Mouse (Mus musculus): ENCODE measurements around the gene Hist1h2ac. TPM values are rescaled to one million over a fixed set of nuclear protein-coding genes. Genes with fewer than 3 reads are reported as not detected.
A peak's percentile ranks its signal among the peaks of the same experiment; 100 is the strongest.

The Hist1h2ac gene
- polyA plus RNA-seq, 1 experiment from 2014 or later: 1.3 TPM

GRCm38 (mm10) chr13:23696061-23696474 lies 12.3 kb upstream of the Hist1h2ac start:
- Histone ChIP-seq H3K27ac (ENCODE audit: low read depth, low read length) (no peak overlapping the region), H3K9me3 (ENCODE audit: control insufficient read depth, low read length) (no peaks in the 10 kb centered on the region), H3K4me3 (ENCODE audit: low read length) (no peak overlapping the region), H3K9ac (ENCODE audit: low read depth, low read length) (no peak overlapping the region), H3K4me1 (ENCODE audit: control insufficient read depth, insufficient read depth, low read length) (0 out of 2 replicates have a peak, but pooled peaks cover 6% of the 10 kb centered on the region), H3K36me3 (ENCODE audit: control insufficient read depth, insufficient read depth, low read length) (no peaks in the 10 kb centered on the region), H3K27me3 (ENCODE audit: control insufficient read depth, insufficient read depth, low read length) (no peaks in the 10 kb centered on the region), H3K4me2 (replicated peaks; ENCODE audit: low read depth, low read length) (no peak overlapping the region)
- no peak for ATAC-seq (ENCODE audit: low FRiP score, low TSS enrichment)
- 56% methylated on average over 15 of the region's 15 CpGs for WGBS

- Histone ChIP-seq H3K9ac (ENCODE audit: low read depth, low read length) (no peak within 1 kb of the TSS), H3K9me3 (ENCODE audit: control insufficient read depth, low read length) (no peaks in the 10 kb centered on the region), H3K27ac (ENCODE audit: low read depth, low read length) (no peak within 1 kb of the TSS), H3K4me1 (ENCODE audit: control insufficient read depth, insufficient read depth, low read length) (0 out of 2 replicates have a peak, but pooled peaks cover 6% of the 10 kb centered on the region), H3K4me3 (ENCODE audit: low read length) (no peak within 1 kb of the TSS), H3K36me3 (ENCODE audit: control insufficient read depth, insufficient read depth, low read length) (peaks cover 4% of the 10 kb centered on the region; the same call in 1 of the 2 replicates), H3K27me3 (ENCODE audit: control insufficient read depth, insufficient read depth, low read length) (no peaks in the 10 kb centered on the region), H3K4me2 (replicated peaks; ENCODE audit: low read depth, low read length) (no peak within 1 kb of the TSS)
- ATAC-seq (ENCODE audit: low FRiP score, low TSS enrichment): no peak
- WGBS: 65% methylated on average over 11 of the region's 13 CpGs
These were observed 11.8 kb upstream of the Hist1h2ac start, which contains the start of gene Hist1h1t for GRCm38 (mm10) chr13:23695514-23695913. Hist1h1t (plus strand) TSS chr13:23695814.

GRCm38 (mm10) chr13:23694956-23695355 lies 11.2 kb upstream of the Hist1h2ac start:
- 0 out of 2 replicates have a peak, but pooled peaks cover 6% of the 10 kb centered on the region for H3K4me1 ChIP-seq (ENCODE audit: control insufficient read depth, insufficient read depth, low read length)
- H3K27ac ChIP-seq (ENCODE audit: low read depth, low read length): no peak overlapping the region
- H3K9me3 ChIP-seq (ENCODE audit: control insufficient read depth, low read length): no peaks in the 10 kb centered on the region
- H3K4me2 ChIP-seq (replicated peaks; ENCODE audit: low read depth, low read length): no peak overlapping the region
- no peak overlapping the region for H3K9ac ChIP-seq (ENCODE audit: low read depth, low read length)
- H3K27me3 ChIP-seq (ENCODE audit: control insufficient read depth, insufficient read depth, low read length): no peaks in the 10 kb centered on the region
- peaks cover 4% of the 10 kb centered on the region; the same call in 1 of the 2 replicates for H3K36me3 ChIP-seq (ENCODE audit: control insufficient read depth, insufficient read depth, low read length)
- no peak overlapping the region for H3K4me3 ChIP-seq (ENCODE audit: low read length)
- no peak for ATAC-seq (ENCODE audit: low FRiP score, low TSS enrichment)
- WGBS: 97% methylated on average over 9 of the region's 9 CpGs

DNA sequence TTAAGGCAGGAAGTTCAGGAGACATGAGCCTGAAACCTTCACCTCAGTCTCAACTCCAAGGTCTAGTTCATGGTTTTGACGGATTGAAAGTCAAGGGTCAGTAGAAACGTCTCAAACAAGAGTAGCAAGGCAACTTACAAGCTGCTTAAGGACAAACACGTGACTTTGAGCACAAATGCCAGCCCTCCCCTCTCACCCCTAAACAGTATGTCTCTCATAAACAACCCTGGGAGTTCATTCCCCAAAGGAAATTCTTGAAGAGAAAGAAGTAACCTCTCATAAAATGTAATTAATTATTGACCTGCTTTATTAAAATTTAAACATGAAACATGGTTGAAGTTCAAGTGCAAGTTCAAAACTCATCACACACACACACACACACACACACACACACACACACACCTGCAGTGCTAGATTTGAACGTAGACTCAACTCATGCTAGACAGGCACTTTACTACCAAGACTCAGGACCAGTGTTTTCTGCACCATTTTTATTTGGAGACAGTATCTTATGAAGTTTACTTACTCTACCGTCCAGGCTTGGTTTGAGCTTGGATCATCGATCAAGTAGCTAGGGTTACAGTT lies 10.2 kb upstream of the Hist1h2ac start:
- Histone ChIP-seq H3K27me3 (ENCODE audit: control insufficient read depth, insufficient read depth, low read length) (no peaks in the 10 kb centered on the region), H3K27ac (ENCODE audit: low read depth, low read length) (no peak overlapping the region), H3K4me2 (replicated peaks; ENCODE audit: low read depth, low read length) (no peak overlapping the region), H3K4me3 (ENCODE audit: low read length) (no peak overlapping the region), H3K9ac (ENCODE audit: low read depth, low read length) (no peak overlapping the region), H3K9me3 (ENCODE audit: control insufficient read depth, low read length) (no peaks in the 10 kb centered on the region), H3K36me3 (ENCODE audit: control insufficient read depth, insufficient read depth, low read length) (peaks cover 4% of the 10 kb centered on the region; the same call in 1 of the 2 replicates), H3K4me1 (ENCODE audit: control insufficient read depth, insufficient read depth, low read length) (0 out of 2 replicates have a peak, but pooled peaks cover 6% of the 10 kb centered on the region)
- ATAC-seq (ENCODE audit: low FRiP score, low TSS enrichment): no peak
- WGBS: 72% methylated on average over 6 of the region's 6 CpGs

GRCm38 (mm10) chr13:23689459-23689858 lies 5.7 kb upstream of the Hist1h2ac start:
- no peak for ATAC-seq (ENCODE audit: low FRiP score, low TSS enrichment)
- Histone ChIP-seq H3K4me2 (replicated peaks; ENCODE audit: low read depth, low read length) (no peak overlapping the region), H3K9ac (ENCODE audit: low read depth, low read length) (no peak overlapping the region), H3K4me1 (ENCODE audit: control insufficient read depth, insufficient read depth, low read length) (0 out of 2 replicates have a peak, but pooled peaks cover 3% of the 10 kb centered on the region), H3K4me3 (ENCODE audit: low read length) (no peak overlapping the region), H3K27me3 (ENCODE audit: control insufficient read depth, insufficient read depth, low read length) (no peaks in the 10 kb centered on the region), H3K36me3 (ENCODE audit: control insufficient read depth, insufficient read depth, low read length) (peaks cover 4% of the 10 kb centered on the region; the same call in 1 of the 2 replicates), H3K9me3 (ENCODE audit: control insufficient read depth, low read length) (no peaks in the 10 kb centered on the region), H3K27ac (ENCODE audit: low read depth, low read length) (no peak overlapping the region)
- 87% methylated on average over 2 of the region's 2 CpGs for WGBS

DNA sequence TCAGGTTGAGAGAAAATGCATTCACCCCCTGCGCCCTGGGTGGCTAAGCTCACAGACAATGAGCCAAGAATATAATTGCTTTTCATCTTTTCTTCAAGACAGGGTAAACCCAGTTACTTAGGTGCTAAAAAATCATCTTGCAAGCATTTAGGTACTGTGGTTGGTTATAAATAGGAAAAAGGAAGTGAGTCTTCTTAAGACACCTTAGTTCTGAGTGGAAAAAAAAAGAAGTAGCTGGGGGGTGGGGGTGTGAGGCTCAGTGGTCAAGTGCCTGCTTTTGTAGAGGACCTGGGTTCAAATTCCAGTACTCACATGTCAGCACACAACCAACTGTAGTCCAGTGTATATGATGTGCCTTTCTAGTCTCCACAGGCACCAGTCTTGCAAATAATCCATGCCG lies 5.2 kb upstream of the Hist1h2ac start:
- no peak for ATAC-seq (ENCODE audit: low FRiP score, low TSS enrichment)
- H3K4me3 ChIP-seq (ENCODE audit: low read length): no peak overlapping the region
- H3K4me2 ChIP-seq (replicated peaks; ENCODE audit: low read depth, low read length): no peak overlapping the region
- 0 out of 2 replicates have a peak, but pooled peaks cover 3% of the 10 kb centered on the region for H3K4me1 ChIP-seq (ENCODE audit: control insufficient read depth, insufficient read depth, low read length)
- no peak overlapping the region for H3K27ac ChIP-seq (ENCODE audit: low read depth, low read length)
- peaks cover 4% of the 10 kb centered on the region; the same call in 1 of the 2 replicates for H3K36me3 ChIP-seq (ENCODE audit: control insufficient read depth, insufficient read depth, low read length)
- no peak overlapping the region for H3K9ac ChIP-seq (ENCODE audit: low read depth, low read length)
- 92% methylated on average over 2 of the region's 2 CpGs for WGBS
- H3K9me3 ChIP-seq (ENCODE audit: control insufficient read depth, low read length): no peaks in the 10 kb centered on the region
- no peaks in the 10 kb centered on the region for H3K27me3 ChIP-seq (ENCODE audit: control insufficient read depth, insufficient read depth, low read length)

DNA sequence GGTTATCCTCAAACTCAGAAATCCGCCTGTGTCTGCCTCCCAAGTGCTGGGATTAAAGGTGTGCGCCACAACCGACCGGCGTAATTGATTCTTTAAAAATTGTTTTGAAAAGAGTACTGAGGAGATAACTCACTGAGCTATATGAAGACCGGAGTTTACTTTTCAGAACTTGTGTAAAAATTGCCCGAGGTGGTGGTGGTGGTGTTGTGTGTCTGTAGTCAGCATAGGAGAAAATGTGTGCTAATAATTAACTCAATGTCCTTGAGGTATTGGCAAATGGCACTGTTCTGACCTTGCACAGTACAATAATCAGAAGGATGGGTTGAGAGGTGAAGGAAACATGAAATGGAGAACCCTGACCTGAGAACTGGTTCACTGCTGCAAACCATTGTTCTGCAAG lies 4.2 kb upstream of the Hist1h2ac start:
- Histone ChIP-seq H3K9me3 (ENCODE audit: control insufficient read depth, low read length) (no peaks in the 10 kb centered on the region), H3K27ac (ENCODE audit: low read depth, low read length) (no peak overlapping the region), H3K4me1 (ENCODE audit: control insufficient read depth, insufficient read depth, low read length) (0 out of 2 replicates have a peak, but pooled peaks cover 6% of the 10 kb centered on the region), H3K4me3 (ENCODE audit: low read length) (no peak overlapping the region), H3K4me2 (replicated peaks; ENCODE audit: low read depth, low read length) (no peak overlapping the region), H3K36me3 (ENCODE audit: control insufficient read depth, insufficient read depth, low read length) (peaks cover 4% of the 10 kb centered on the region; the same call in 1 of the 2 replicates), H3K9ac (ENCODE audit: low read depth, low read length) (no peak overlapping the region), H3K27me3 (ENCODE audit: control insufficient read depth, insufficient read depth, low read length) (no peaks in the 10 kb centered on the region)
- no peak for ATAC-seq (ENCODE audit: low FRiP score, low TSS enrichment)
- 85% methylated on average over 7 of the region's 7 CpGs for WGBS

GRCm38 (mm10) chr13:23687181-23687580 lies 3.4 kb upstream of the Hist1h2ac start:
- H3K9ac ChIP-seq (ENCODE audit: low read depth, low read length): no peak overlapping the region
- 0 out of 2 replicates have a peak, but pooled peaks cover 10% of the 10 kb centered on the region for H3K4me1 ChIP-seq (ENCODE audit: control insufficient read depth, insufficient read depth, low read length)
- H3K36me3 ChIP-seq (ENCODE audit: control insufficient read depth, insufficient read depth, low read length): peaks cover 4% of the 10 kb centered on the region; the same call in 1 of the 2 replicates
- no peak overlapping the region for H3K4me3 ChIP-seq (ENCODE audit: low read length)
- H3K27me3 ChIP-seq (ENCODE audit: control insufficient read depth, insufficient read depth, low read length): no peaks in the 10 kb centered on the region
- H3K27ac ChIP-seq (ENCODE audit: low read depth, low read length): no peak overlapping the region
- WGBS: 81% methylated on average over 4 of the region's 4 CpGs
- no peaks in the 10 kb centered on the region for H3K9me3 ChIP-seq (ENCODE audit: control insufficient read depth, low read length)
- ATAC-seq (ENCODE audit: low FRiP score, low TSS enrichment): no peak
- no peak overlapping the region for H3K4me2 ChIP-seq (replicated peaks; ENCODE audit: low read depth, low read length)

DNA sequence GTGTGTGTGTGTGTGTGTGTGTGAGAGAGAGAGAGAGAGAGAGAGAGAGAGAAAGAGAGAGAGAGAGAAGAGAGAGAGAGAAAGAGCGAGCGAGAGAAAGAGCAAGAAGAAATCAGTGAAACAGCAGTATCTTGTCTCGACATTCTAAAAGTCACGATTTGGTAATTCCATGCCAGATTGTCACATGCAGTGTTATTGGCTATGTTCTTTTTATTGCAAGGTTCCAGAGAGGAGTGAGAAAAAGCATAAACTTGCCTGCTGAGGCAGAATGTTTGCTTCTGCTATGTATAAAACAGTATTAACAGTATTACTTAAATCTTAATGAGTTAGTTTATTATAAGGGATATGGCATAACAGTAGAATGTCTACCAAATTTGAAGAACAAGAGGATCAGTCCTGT lies 2.2 kb upstream of the Hist1h2ac start:
- peak overlapping the region; percentile 99 for H3K27ac ChIP-seq (ENCODE audit: low read depth, low read length)
- 0 out of 2 replicates have a peak, but pooled peaks cover 10% of the 10 kb centered on the region for H3K4me1 ChIP-seq (ENCODE audit: control insufficient read depth, insufficient read depth, low read length)
- no peaks in the 10 kb centered on the region for H3K9me3 ChIP-seq (ENCODE audit: control insufficient read depth, low read length)
- no peaks in the 10 kb centered on the region for H3K27me3 ChIP-seq (ENCODE audit: control insufficient read depth, insufficient read depth, low read length)
- H3K4me3 ChIP-seq (ENCODE audit: low read length): peak overlapping the region; percentile 47
- H3K4me2 ChIP-seq (replicated peaks; ENCODE audit: low read depth, low read length): peak overlapping the region; percentile 52
- H3K9ac ChIP-seq (ENCODE audit: low read depth, low read length): peak overlapping the region; percentile 61
- H3K36me3 ChIP-seq (ENCODE audit: control insufficient read depth, insufficient read depth, low read length): peaks cover 4% of the 10 kb centered on the region; the same call in 1 of the 2 replicates
- WGBS: 42% methylated on average over 4 of the region's 4 CpGs
- ATAC-seq (ENCODE audit: low FRiP score, low TSS enrichment): no peak
